Mouse (Mus musculus): ENCODE data around the gene Bag6. TPM values are rescaled to one million over a fixed set of nuclear protein-coding genes. Genes with fewer than 3 reads are reported as not detected.

Gene Bag6
- polyA plus RNA-seq, 1 experiment from 2014 or later = 35.5 TPM

DNA sequence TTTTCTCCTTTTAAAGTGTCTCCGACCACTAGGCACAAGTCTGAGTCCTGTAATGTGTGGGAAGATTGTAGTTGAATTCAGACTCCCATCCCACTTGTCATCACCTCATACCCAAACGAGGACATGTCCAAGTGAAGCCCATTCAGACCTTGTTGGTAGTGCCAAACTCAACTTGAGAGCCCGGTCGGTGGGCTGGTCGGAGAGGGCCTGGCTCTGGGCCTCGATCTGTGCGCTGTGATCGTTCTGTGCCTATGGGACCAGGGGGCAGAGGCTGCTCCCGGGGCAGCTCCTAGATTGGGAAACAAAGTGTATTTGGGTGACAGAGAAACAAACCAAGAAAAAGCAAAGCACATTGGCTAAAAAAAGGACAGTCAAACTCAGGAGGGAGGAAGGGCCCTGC lies 18.1 kb downstream of the Bag6 start:
- H3K4me2 ChIP-seq = no peak overlapping the region
- H3K4me1 ChIP-seq = peaks cover 9% of the 10 kb centered on the region; the same call in 1 of the 2 replicates
- H3K9ac ChIP-seq = no peak overlapping the region
- H3K27ac ChIP-seq = no peak overlapping the region
- no peak overlapping the region for H3K4me3 ChIP-seq
- no peak for ATAC-seq
- no peaks in the 10 kb centered on the region for H3K27me3 ChIP-seq (replicated peaks)
- WGBS (ENCODE audit: insufficient replicate concordance) = 93% methylated on average over 9 of the region's 9 CpGs
- H3K9me3 ChIP-seq (replicated peaks) = no peaks in the 10 kb centered on the region
- peaks cover 99% of the 10 kb centered on the region for H3K36me3 ChIP-seq

DNA sequence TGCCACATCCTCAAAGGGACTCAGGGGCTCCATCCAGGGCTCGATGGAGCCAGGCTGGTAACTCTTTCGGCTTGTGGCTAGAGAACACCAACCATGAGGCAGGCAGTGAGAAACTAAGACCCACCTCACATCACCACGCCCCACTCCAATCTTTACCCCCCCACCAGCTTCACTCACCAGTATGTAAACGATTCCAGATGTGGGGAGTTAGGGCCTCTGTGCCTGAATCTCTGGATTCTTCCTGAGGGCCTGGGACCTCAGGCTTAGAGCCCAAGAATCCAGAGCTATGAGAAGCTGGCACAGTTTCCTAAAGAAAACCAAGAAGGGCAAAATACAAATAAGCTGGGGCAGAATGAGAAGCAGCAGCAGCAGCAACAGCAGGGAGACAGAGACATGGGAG lies 19.0 kb downstream of the Bag6 start:
- H3K4me1 ChIP-seq = peaks cover 9% of the 10 kb centered on the region; the same call in 1 of the 2 replicates
- H3K9me3 ChIP-seq (replicated peaks) = no peaks in the 10 kb centered on the region
- no peaks in the 10 kb centered on the region for H3K27me3 ChIP-seq (replicated peaks)
- WGBS (ENCODE audit: insufficient replicate concordance) = 86% methylated on average over 4 of the region's 4 CpGs
- H3K4me2 ChIP-seq = no peak overlapping the region
- H3K27ac ChIP-seq = no peak overlapping the region
- no peak overlapping the region for H3K9ac ChIP-seq
- H3K4me3 ChIP-seq = no peak overlapping the region
- H3K36me3 ChIP-seq = peaks cover 99% of the 10 kb centered on the region
- ATAC-seq = no peak

- H3K36me3 ChIP-seq = peaks cover 99% of the 10 kb centered on the region
- peaks cover 5% of the 10 kb centered on the region; the same call in 1 of the 2 replicates for H3K4me1 ChIP-seq
- WGBS (ENCODE audit: insufficient replicate concordance) = 90% methylated on average over 7 of the region's 7 CpGs
- no peak overlapping the region for H3K27ac ChIP-seq
- H3K9ac ChIP-seq = no peak overlapping the region
- no peaks in the 10 kb centered on the region for H3K27me3 ChIP-seq (replicated peaks)
- no peak for ATAC-seq
- no peak overlapping the region for H3K4me2 ChIP-seq
- no peaks in the 10 kb centered on the region for H3K9me3 ChIP-seq (replicated peaks)
- H3K4me3 ChIP-seq = no peak overlapping the region
These were observed 19.6 kb downstream of the Bag6 start for GRCm38 (mm10) chr17:35154616-35155015.

- no peak overlapping the region for H3K27ac ChIP-seq
- no peak for ATAC-seq
- no peak overlapping the region for H3K9ac ChIP-seq
- H3K4me1 ChIP-seq = peaks cover 5% of the 10 kb centered on the region; the same call in 1 of the 2 replicates
- peaks cover 99% of the 10 kb centered on the region for H3K36me3 ChIP-seq
- no peaks in the 10 kb centered on the region for H3K9me3 ChIP-seq (replicated peaks)
- no peak overlapping the region for H3K4me3 ChIP-seq
- H3K27me3 ChIP-seq (replicated peaks) = no peaks in the 10 kb centered on the region
- 94% methylated on average over 12 of the region's 12 CpGs for WGBS (ENCODE audit: insufficient replicate concordance)
- H3K4me2 ChIP-seq = no peak overlapping the region
These were observed 20.5 kb downstream of the Bag6 start for GRCm38 (mm10) chr17:35155451-35155850.

DNA sequence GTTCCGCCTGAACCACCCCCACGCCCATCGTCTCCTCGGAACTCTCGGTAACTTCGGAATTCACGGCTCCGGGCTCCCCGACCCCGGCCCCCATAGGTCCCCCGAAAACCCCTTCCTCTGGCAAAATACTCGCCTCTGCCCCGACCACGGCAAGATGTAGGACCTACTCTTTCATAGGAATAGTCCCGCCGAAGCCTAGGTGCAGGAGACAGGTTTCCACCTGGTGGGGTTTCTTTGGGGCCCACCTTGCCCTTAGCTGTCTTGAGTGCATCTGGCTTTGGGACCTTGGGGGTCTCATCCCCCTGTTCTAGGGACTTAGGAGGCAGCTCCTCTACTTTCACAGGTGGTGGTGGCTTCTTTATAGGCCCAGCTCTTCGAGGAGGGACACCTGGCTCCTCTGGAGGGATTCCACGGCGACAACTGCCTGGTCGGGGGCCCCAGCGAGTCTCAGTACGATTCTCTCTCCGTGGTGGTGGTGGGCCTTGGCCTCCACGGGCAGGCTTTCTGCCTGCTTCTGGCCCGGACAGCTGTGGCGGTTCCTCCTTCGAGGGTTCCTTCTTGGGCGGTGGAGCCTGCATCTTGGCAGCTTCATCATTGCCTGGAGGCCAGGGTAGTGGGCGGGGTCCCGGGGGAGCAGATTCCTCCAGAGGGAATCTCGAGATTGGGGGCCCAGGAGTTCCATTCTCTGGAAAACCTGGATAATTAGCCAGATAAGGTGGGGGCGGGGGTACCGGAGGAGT lies 21.7 kb downstream of the Bag6 start:
- Histone ChIP-seq H3K4me3 (no peak overlapping the region), H3K9ac (no peak overlapping the region), H3K9me3 (replicated peaks) (no peaks in the 10 kb centered on the region), H3K36me3 (peaks cover 100% of the 10 kb centered on the region), H3K4me2 (no peak overlapping the region), H3K27me3 (replicated peaks) (no peaks in the 10 kb centered on the region), H3K27ac (no peak overlapping the region), H3K4me1 (peaks cover 6% of the 10 kb centered on the region; the same call in 1 of the 2 replicates)
- WGBS (ENCODE audit: insufficient replicate concordance) = 86% methylated on average over 33 of the region's 33 CpGs
- no peak for ATAC-seq

DNA sequence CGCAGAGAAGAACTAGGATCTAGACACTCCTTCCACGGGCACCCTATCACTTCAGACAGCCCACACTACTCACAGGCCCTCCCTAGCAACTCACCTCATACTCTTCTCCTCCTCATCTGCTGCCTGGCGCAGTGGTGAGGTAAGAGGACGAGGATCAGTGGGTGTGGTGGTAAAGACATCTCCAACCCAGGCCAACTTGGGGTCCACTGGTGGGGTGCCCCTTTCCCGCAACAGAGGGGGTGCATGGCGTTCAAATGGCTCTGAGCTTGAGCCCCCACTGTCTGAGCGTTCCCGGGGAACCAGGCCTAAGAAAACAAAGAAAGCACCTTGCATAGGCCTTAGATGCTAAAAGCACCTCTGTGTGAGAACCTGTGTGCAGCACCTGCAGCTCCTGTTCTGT lies 22.3 kb downstream of the Bag6 start:
- H3K9ac ChIP-seq = no peak overlapping the region
- no peaks in the 10 kb centered on the region for H3K9me3 ChIP-seq (replicated peaks)
- peaks cover 12% of the 10 kb centered on the region for H3K4me1 ChIP-seq
- ATAC-seq = no peak
- H3K4me2 ChIP-seq = no peak overlapping the region
- WGBS (ENCODE audit: insufficient replicate concordance) = 86% methylated on average over 8 of the region's 8 CpGs
- no peak overlapping the region for H3K27ac ChIP-seq
- no peaks in the 10 kb centered on the region for H3K27me3 ChIP-seq (replicated peaks)
- peaks cover 100% of the 10 kb centered on the region for H3K36me3 ChIP-seq
- H3K4me3 ChIP-seq = no peak overlapping the region

GRCm38 (mm10) chr17:35157661-35158175 lies 22.7 kb downstream of the Bag6 start:
- Histone ChIP-seq H3K9ac (no peak overlapping the region), H3K4me3 (no peak overlapping the region), H3K27ac (no peak overlapping the region), H3K36me3 (peaks cover 100% of the 10 kb centered on the region), H3K4me2 (no peak overlapping the region), H3K27me3 (replicated peaks) (no peaks in the 10 kb centered on the region), H3K9me3 (replicated peaks) (no peaks in the 10 kb centered on the region), H3K4me1 (peaks cover 17% of the 10 kb centered on the region)
- WGBS (ENCODE audit: insufficient replicate concordance) = 85% methylated on average over 8 of the region's 8 CpGs
- ATAC-seq = no peak

- H3K9ac ChIP-seq = no peak overlapping the region
- H3K4me2 ChIP-seq = no peak overlapping the region
- H3K4me3 ChIP-seq = no peak overlapping the region
- H3K4me1 ChIP-seq = peaks cover 30% of the 10 kb centered on the region
- no peaks in the 10 kb centered on the region for H3K27me3 ChIP-seq (replicated peaks)
- H3K36me3 ChIP-seq = peaks cover 89% of the 10 kb centered on the region
- 84% methylated on average over 16 of the region's 16 CpGs for WGBS (ENCODE audit: insufficient replicate concordance)
- H3K9me3 ChIP-seq (replicated peaks) = no peaks in the 10 kb centered on the region
- H3K27ac ChIP-seq = no peak overlapping the region
- ATAC-seq = no peak
These were observed 24.0 kb downstream of the Bag6 start for GRCm38 (mm10) chr17:35158850-35159593.

DNA sequence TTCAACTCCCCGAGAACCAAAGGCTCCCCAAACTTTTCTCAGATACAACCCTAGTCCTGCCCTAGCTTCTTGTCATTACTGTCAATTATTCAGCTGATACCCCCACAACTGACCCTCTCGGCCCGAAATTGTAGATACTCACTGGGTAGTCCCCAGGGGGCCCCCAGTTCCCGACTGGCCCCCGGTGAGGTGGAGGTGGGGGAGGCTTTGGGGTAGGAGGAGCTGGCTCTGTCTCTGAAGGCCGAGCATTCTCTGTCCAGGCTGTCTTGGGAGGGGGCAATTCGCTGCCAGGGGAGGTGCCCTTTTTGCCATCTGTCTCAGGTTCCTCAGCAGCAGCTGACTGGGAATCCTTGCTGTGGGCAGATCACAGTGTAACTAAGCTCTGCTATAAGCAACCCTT lies 24.7 kb downstream of the Bag6 start:
- WGBS (ENCODE audit: insufficient replicate concordance) = 80% methylated on average over 7 of the region's 7 CpGs

GRCm38 (mm10) chr17:35161421-35161820 lies 26.4 kb downstream of the Bag6 start:
- Histone ChIP-seq H3K4me1 (peaks cover 39% of the 10 kb centered on the region), H3K4me3 (no peak overlapping the region), H3K4me2 (no peak overlapping the region), H3K36me3 (peaks cover 65% of the 10 kb centered on the region), H3K27ac (no peak overlapping the region), H3K9ac (0 out of 2 replicates have a peak overlapping the region, but pooled peaks have one; percentile 15), H3K9me3 (replicated peaks) (no peaks in the 10 kb centered on the region), H3K27me3 (replicated peaks) (no peaks in the 10 kb centered on the region)
- ATAC-seq = no peak
- 86% methylated on average over 11 of the region's 11 CpGs for WGBS (ENCODE audit: insufficient replicate concordance)

More for the DNA sequence above, 24.7 kb downstream of the Bag6 start:
- no peak overlapping the region for H3K4me2 ChIP-seq
- ATAC-seq = no peak
- no peak overlapping the region for H3K27ac ChIP-seq
- no peak overlapping the region for H3K4me3 ChIP-seq
- H3K4me1 ChIP-seq = peaks cover 30% of the 10 kb centered on the region
- no peaks in the 10 kb centered on the region for H3K9me3 ChIP-seq (replicated peaks)
- H3K27me3 ChIP-seq (replicated peaks) = no peaks in the 10 kb centered on the region
- no peak overlapping the region for H3K9ac ChIP-seq
- H3K36me3 ChIP-seq = peaks cover 83% of the 10 kb centered on the region

DNA sequence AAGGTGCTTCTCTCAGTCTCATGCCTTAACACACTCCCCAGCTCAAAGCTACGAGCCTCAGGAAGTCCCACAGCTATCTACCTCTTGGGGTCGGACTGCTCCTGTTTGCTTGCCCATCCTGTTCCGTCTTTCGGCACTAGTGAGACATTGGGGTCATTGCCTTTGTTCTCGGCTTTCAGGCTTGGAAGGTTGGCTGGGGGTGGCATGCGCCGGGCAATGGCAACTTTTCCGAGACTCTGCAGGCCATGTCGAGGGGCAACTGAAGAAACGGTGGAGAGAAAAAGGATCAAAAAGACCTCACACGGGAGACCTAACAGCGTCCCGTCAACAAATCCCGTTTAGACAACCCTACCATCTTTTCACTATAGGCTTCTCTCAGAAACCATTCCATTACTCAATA lies 27.1 kb downstream of the Bag6 start:
- no peak for ATAC-seq
- H3K9ac ChIP-seq = peak overlapping the region; percentile 99; the same call in 1 of the 2 replicates
- WGBS (ENCODE audit: insufficient replicate concordance) = 80% methylated on average over 14 of the region's 14 CpGs
- no peaks in the 10 kb centered on the region for H3K9me3 ChIP-seq (replicated peaks)
- peaks cover 39% of the 10 kb centered on the region for H3K4me1 ChIP-seq
- H3K27me3 ChIP-seq (replicated peaks) = no peaks in the 10 kb centered on the region
- H3K36me3 ChIP-seq = peaks cover 58% of the 10 kb centered on the region
- H3K27ac ChIP-seq = no peak overlapping the region
- peak overlapping the region; percentile 78 for H3K4me2 ChIP-seq
- H3K4me3 ChIP-seq = 0 out of 2 replicates have a peak overlapping the region, but pooled peaks have one; percentile 3

DNA sequence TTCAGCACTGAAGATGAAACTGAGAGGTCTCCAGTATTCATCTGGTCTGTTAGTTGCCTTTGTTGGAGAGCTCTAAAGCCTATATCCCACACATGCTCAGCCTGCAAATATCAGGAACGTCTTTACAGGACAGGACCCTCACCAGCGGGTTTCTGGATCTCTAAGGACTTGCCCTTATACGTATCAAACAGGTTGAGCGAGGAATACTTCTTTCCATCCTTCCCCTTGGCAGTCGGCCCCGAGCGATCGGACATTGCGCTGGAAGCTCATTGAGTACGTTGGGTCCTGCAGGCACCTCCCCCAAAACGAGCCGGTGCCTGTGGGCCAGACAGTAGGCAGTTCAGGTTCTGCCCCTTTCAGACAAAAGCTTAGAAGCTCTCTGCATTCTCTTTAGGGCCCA lies 27.8 kb downstream of the Bag6 start:
- Histone ChIP-seq H3K4me2 (peak overlapping the region; percentile 78), H3K9me3 (replicated peaks) (no peaks in the 10 kb centered on the region), H3K27ac (no peak overlapping the region; the same call in 1 of the 2 replicates), H3K9ac (peak overlapping the region; percentile 99), H3K4me3 (peak overlapping the region; percentile 96), H3K36me3 (peaks cover 52% of the 10 kb centered on the region), H3K27me3 (replicated peaks) (no peaks in the 10 kb centered on the region), H3K4me1 (peaks cover 39% of the 10 kb centered on the region)
- no peak for ATAC-seq
- WGBS (ENCODE audit: insufficient replicate concordance) = 64% methylated on average over 12 of the region's 12 CpGs

Data from liver, embryonic 12.5 days (tissue).